Mouse (Mus musculus) gastrocnemius, adult 2 months (tissue): ENCODE results near the gene Tnfsf12. TPM values are rescaled to one million over a fixed set of nuclear protein-coding genes. Genes with fewer than 3 reads are reported as not detected.

Experiments
- DNase-seq: peaks from one replicate; pipeline ENCODE4 v3.0.0; 2022
- H3K27ac ChIP-seq: fragments of 200-600 bp; 2 replicates; pipeline ENCODE4 v1.8.1; 2022; ENCODE audit warnings: mild to moderate bottlenecking
- H3K4me3 ChIP-seq: fragments of 200-600 bp; 2 replicates; pipeline ENCODE4 v1.8.1; 2022; ENCODE audit warnings: mild to moderate bottlenecking, moderate library complexity
- CTCF ChIP-seq: fragments of 200-600 bp; IDR thresholded peaks from 2 replicates; pipeline ENCODE4 v1.8.1; 2022; ENCODE audit warnings: antibody characterized with exemption, mild to moderate bottlenecking, moderate library complexity
- intact Hi-C: fragments of 180-260 bp; cut with DNase I; formaldehyde crosslinking; loops from one replicate; pipeline ENCODE4 v1.15.1; 2025
- total RNA-seq, 2 experiments: library from RNA; stranded (reverse); gene quantifications; 2 replicates each; pipeline ENCODE4 v1.2.3; 2021

Gene Tnfsf12
- total RNA-seq, 2 experiments from 2014 or later = 6.5 to 10.6 TPM

GRCm38 (mm10) chr11:69699595-69699994, 3.9 kb upstream of the Tnfsf12 start:
- Histone ChIP-seq H3K4me3 (no peak overlapping the region), H3K27ac (no peak overlapping the region)
- intact Hi-C loops = no loop called here
- no peak for DNase-seq
- no peak for TF ChIP-seq CTCF

GRCm38 (mm10) chr11:69698574-69698973, 2.9 kb upstream of the Tnfsf12 start:
- intact Hi-C loops = no loop called here
- peak; percentile 22; the same call in 1 of the 2 replicates for TF ChIP-seq CTCF
- Histone ChIP-seq H3K4me3 (no peak overlapping the region), H3K27ac (no peak overlapping the region)
- DNase-seq = no peak

- no peak for TF ChIP-seq CTCF
- intact Hi-C loops = no loop called here
- H3K4me3 ChIP-seq = no peak overlapping the region
- no peak for DNase-seq
- H3K27ac ChIP-seq = no peak overlapping the region
Measured at GRCm38 (mm10) chr11:69697396-69697795, 1.7 kb upstream of the Tnfsf12 start.

GRCm38 (mm10) chr11:69695046-69695360, 646 bp downstream of the Tnfsf12 start:
- no peak for TF ChIP-seq CTCF
- Histone ChIP-seq H3K27ac (peak overlapping the region; percentile 94), H3K4me3 (peak overlapping the region; percentile 86)
- DNase-seq = no peak
- intact Hi-C loops = no loop called here

- DNase-seq = peak; percentile 40
- intact Hi-C loops = no loop called here
- TF ChIP-seq CTCF = no peak
- peak overlapping the region; percentile 94 for H3K27ac ChIP-seq
- peak overlapping the region; percentile 86 for H3K4me3 ChIP-seq
Measured at GRCm38 (mm10) chr11:69693421-69693965, 2.2 kb downstream of the Tnfsf12 start.

GRCm38 (mm10) chr11:69692863-69693262, 2.8 kb downstream of the Tnfsf12 start:
- DNase-seq = no peak
- H3K27ac ChIP-seq = peak overlapping the region; percentile 94; the same call in 1 of the 2 replicates
- peak overlapping the region; percentile 15 for H3K4me3 ChIP-seq
- no peak for TF ChIP-seq CTCF
- intact Hi-C loops = no loop called here

GRCm38 (mm10) chr11:69692196-69692811, 3.3 kb downstream of the Tnfsf12 start:
- TF ChIP-seq CTCF = no peak
- no peak for DNase-seq
- Histone ChIP-seq H3K4me3 (peak overlapping the region; percentile 15), H3K27ac (peak overlapping the region; percentile 94; the same call in 1 of the 2 replicates)
- intact Hi-C loops = no loop called here

GRCm38 (mm10) chr11:69689891-69690290, 5.8 kb downstream of the Tnfsf12 start:
- intact Hi-C loops = no loop called here
- no peak for TF ChIP-seq CTCF
- DNase-seq = no peak
- Histone ChIP-seq H3K27ac (peak overlapping the region; percentile 51), H3K4me3 (no peak overlapping the region)

GRCm38 (mm10) chr11:69687061-69687460, 8.6 kb downstream of the Tnfsf12 start:
- peak overlapping the region; percentile 99 for H3K27ac ChIP-seq
- no peak for TF ChIP-seq CTCF
- intact Hi-C loops = no loop called here
- DNase-seq = no peak
- H3K4me3 ChIP-seq = peak overlapping the region; percentile 72

GRCm38 (mm10) chr11:69686377-69686776, 9.3 kb downstream of the Tnfsf12 start:
- Histone ChIP-seq H3K4me3 (peak overlapping the region; percentile 72), H3K27ac (peak overlapping the region; percentile 99)
- TF ChIP-seq CTCF = no peak
- DNase-seq = peak; percentile 90
- intact Hi-C loops = no loop called here

- intact Hi-C loops = loop anchor here (2.0 kb wide), 1 partner anchor 21 kb away; no protein-coding TSS in a partner anchor
- Histone ChIP-seq H3K27ac (peak within 1 kb of the TSS; percentile 99), H3K4me3 (peak within 1 kb of the TSS; percentile 72)
- TF ChIP-seq CTCF = no peak
- DNase-seq = peak; percentile 86
Measured at GRCm38 (mm10) chr11:69685526-69686148, 10.0 kb downstream of the Tnfsf12 start, which contains the start of gene Tnfsf13. Tnfsf13 (minus strand) TSS chr11:69685784.

GRCm38 (mm10) chr11:69684936-69685335, 10.7 kb downstream of the Tnfsf12 start:
- intact Hi-C loops = loop anchor here (2.0 to 5.0 kb wide), 3 partner anchors 22 to 192 kb away; partner anchors contain the start of genes Fgf11 and Tmem95
- TF ChIP-seq CTCF = no peak
- Histone ChIP-seq H3K27ac (peak overlapping the region; percentile 99), H3K4me3 (peak overlapping the region; percentile 72)
- DNase-seq = no peak

GRCm38 (mm10) chr11:69684128-69684745, 11.4 kb downstream of the Tnfsf12 start:
- intact Hi-C loops = loop anchor here (2.0 to 5.0 kb wide), 3 partner anchors 23 to 193 kb away; partner anchors contain the start of genes Fgf11 and Tmem95
- H3K4me3 ChIP-seq = peak overlapping the region; percentile 72
- DNase-seq = no peak
- H3K27ac ChIP-seq = peak overlapping the region; percentile 99
- no peak for TF ChIP-seq CTCF
